Mouse (Mus musculus) kidney, adult 11 months (tissue): ENCODE results near the gene Itpkc.

ENCODE experiments used
- DNase-seq: peaks from one replicate; pipeline ENCODE4 v3.0.0; 2022

Itpkc gene

DNA sequence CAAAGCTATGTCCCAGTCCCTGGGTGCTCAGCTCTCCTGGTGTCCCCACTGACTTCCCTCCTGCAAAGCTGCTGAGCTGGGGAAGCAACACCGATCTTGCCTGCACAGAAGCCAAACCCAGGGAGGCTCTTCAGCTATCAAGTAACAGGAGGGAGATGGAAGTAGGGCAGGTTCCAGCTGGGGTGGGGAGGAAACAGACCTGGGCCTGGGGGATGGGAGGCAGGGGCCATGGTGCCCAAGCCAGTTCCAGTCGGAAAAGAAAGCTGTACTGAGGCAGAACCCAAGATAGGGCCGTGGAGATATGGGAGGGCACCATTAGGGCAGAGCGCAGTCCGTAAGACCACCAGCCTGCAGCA is 65.0 kb downstream of the Itpkc start:
- no peak for DNase-seq

DNA sequence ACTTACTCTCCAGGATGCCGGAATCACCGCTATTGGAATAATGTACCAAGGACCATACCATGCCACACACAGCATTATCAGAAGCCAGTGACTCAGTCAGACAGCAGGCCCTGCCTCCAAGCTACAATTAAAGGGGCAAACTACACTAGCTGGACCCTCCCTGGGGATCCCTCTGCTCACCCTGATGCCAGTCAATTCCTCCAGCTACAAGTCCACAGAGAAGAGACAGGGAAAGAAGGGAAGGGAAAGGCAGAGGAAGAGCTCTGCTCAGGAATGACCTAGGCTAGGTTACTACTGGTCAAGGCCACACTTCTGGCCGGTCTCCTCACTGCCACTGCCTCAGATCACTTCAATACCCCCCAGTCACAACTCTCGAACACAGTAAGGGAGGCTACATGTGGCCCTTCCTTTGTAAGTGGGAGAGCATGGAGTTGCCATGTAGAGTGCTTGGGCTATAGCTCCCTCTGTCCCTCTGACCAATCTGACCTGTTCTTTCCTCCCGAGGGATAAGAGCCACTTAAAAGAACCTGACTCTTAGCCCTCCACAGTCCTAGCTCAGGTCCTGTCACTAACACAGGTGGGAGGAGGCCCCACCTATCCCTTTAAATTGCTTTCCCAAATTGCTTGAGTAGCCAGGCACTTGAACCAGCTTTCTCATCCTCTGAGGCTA is 65.5 kb downstream of the Itpkc start:
- no peak for DNase-seq

DNA sequence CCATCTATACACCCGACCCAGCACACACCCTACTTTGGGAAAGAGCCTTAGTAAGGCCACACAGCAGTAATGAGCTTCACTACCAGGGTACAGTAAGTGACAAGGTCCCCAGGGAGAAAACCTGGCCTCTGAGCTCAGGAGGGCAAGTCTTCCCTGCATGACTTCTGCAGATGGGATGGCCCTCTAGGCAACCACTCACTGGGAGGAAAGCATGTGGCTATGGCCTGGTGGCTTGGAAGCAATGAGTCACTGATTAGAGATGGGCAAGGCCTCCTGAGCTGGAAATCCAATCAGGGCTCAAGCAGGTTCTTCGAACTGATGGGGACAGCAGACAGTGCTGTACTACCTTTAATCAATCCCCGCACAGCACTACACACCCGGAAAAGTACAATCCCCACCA is 66.7 kb downstream of the Itpkc start:
- no peak for DNase-seq

DNA sequence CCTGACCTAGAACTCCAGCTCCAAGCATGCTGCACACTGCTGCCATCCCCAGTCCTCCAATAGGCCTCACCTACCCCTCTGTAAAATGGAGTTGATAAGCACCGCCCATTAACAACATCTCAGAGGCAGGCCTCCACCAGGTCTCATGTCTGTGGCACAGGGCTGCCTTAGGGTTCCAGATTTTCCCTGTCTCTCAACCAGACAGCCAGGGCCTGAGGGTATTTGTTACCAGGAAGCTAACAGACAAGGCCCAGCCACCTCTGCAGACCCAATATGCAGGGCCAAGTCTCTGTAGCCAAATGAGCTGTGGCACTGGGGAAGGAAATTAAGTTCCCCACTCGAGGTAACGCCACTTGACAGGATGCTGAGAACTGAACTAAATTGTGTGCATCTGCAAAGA is 67.5 kb downstream of the Itpkc start:
- DNase-seq, result no peak

DNA sequence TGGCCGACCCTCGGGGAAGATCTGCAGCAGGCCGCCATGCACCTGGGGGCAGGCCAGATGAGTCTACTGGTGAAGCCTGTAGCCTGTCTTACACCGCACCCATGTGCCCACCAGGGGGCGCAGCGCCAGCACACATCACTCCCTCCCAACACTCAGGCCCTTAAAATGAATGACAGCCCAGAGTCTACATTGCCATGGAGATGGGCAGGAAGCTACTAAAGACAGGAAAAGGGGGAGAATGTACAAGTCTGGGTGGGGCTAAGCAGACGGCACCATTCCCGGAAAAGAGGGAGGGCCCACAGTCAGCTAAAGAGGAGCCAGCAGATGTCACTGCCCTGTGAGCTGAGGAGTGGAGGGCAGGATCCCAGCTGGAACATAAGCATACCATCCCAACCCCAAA is 68.6 kb downstream of the Itpkc start:
- peak; percentile 91 for DNase-seq

DNA sequence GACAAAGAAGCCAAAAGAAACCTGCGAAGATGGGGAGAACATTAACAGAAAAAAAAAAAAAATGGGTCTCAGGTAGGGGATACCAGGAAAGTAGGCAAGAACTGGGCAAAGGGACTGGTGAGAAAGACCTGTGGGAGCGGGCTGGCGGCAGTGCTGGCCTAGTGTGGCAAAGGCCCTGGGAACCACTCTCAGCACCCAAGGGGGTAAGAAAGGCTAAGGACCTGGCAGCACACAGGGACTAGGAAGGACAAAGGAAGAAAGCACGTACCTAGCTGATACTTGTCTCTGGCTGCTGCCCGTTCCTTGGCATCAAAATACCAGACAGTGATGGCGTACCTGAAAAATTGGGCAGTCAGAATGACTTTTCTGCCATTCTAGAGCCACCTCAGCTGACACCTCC is 69.2 kb downstream of the Itpkc start:
- no peak for DNase-seq

DNA sequence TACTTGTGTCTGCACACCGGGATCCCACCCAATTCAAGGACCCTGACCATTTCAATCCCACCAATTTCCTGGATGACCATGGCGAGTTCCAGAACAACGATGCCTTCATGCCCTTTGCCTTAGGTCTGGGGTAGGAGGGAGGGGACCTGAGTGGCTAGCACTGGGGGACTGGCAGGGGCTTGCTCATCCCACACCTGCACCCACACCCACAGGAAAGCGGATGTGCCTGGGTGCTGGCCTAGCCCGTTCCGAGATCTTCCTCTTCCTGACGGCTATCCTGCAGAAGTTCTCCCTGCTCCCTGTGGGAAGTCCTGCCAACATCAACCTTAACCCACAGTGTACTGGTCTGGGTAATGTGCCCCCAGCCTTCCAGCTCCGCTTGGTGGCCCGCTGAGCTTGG is 70.3 kb downstream of the Itpkc start:
- no peak for DNase-seq
